Mouse (Mus musculus): ENCODE data around the gene Lrch4.

DNA sequence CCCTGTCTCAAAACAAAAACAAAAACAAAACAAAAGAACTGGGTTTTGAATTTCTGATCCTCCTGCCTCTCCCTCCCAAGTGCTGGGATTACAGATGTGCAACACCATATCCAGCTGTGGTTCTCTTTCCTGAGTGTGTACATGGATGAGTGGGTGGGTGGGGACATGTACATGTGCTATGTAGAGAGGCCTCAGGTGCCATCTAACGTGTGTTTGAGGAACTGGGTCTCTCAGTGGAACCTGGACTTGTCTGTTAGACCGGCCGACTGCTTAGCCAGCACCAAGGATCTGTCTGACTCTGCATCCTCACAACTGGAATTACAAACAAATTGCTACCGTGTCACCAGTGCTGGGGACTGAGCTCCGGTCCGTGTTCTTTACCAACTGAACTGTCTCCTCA, 31.3 kb upstream of the Lrch4 start:
- TF ChIP-seq CTCF (IDR thresholded peaks at IDR 0.05; ENCODE audit: borderline replicate concordance, extremely low read depth, insufficient read depth, insufficient read length): no peak
- TF ChIP-seq POLR2A (IDR thresholded peaks at IDR 0.05; ENCODE audit: borderline replicate concordance, extremely low read depth, insufficient read depth, insufficient read length, poor library complexity, severe bottlenecking): no peak

Measured in brain, embryonic 14.5 days (tissue).